Mouse (Mus musculus) limb, embryonic 13.5 days (tissue): ENCODE data around the gene Camsap2. TPM values are rescaled to one million over a fixed set of nuclear protein-coding genes. Genes with fewer than 3 reads are reported as not detected.

Source experiments
- polyA plus RNA-seq: library from polyadenylated mRNA; unstranded; fragments of >200 nt; fragmentation: Nextera tagmentation; extraction: Ambion mirVana; gene quantifications from 2 replicates; pipeline ENCODE4 v1.2.1, GENCODE M21; 2015

Camsap2 gene
- polyA plus RNA-seq, 1 experiment from 2014 or later: 9.9 TPM

Other genes starting within 250 kb of the Camsap2 start
- 5.5 and 5.6 TPM in 2 replicates for gene Kif21b, start 214.7 kb downstream of the Camsap2 start, polyA plus RNA-seq
- 0.17 TPM in 1 of 2 replicates, not detected in the other for gene Mroh3, start 133.3 kb downstream of the Camsap2 start, polyA plus RNA-seq
- 18.8 and 21.1 TPM in 2 replicates for gene Inava, start 111.8 kb downstream of the Camsap2 start, polyA plus RNA-seq
- not detected in 2 replicates for gene Gpr25, start 85.2 kb downstream of the Camsap2 start, polyA plus RNA-seq
- gene Ddx59, start 69.2 kb upstream of the Camsap2 start, polyA plus RNA-seq: 20.1 and 20.2 TPM in 2 replicates
- 5.8 and 6.5 TPM in 2 replicates for gene Kif14, start 120.2 kb upstream of the Camsap2 start, polyA plus RNA-seq